Mouse (Mus musculus) midbrain, embryonic 16.5 days (tissue): ENCODE results near the gene Selp. TPM values are rescaled to one million over a fixed set of nuclear protein-coding genes. Genes with fewer than 3 reads are reported as not detected.

Experiments used
- ATAC-seq: fragments of 200-750 bp; cut with Nextera tagmentation; 2 replicates; pipeline ENCODE4 v1.8.0; 2017; ENCODE audit warnings: moderate TSS enrichment
- H3K27ac ChIP-seq: fragments of 300-500 bp; sonication (generic); 2 replicates; pipeline ENCODE4 v1.5.1; 2014; ENCODE audit warnings: mild to moderate bottlenecking, low read length, mixed read lengths
- H3K27me3 ChIP-seq: fragments of 300-500 bp; sonication (generic); 2 replicates; pipeline ENCODE4 v1.6.1; 2014; ENCODE audit warnings: low read depth, low read length, mixed read lengths; ENCODE audit not compliant: control insufficient read depth, insufficient read depth
- H3K36me3 ChIP-seq: fragments of 300-500 bp; sonication (generic); 2 replicates; pipeline ENCODE4 v1.6.1; 2014; ENCODE audit warnings: mild to moderate bottlenecking, low read length, moderate library complexity, mixed read lengths; ENCODE audit not compliant: control insufficient read depth, insufficient read depth
- H3K4me1 ChIP-seq: fragments of 300-500 bp; sonication (generic); 2 replicates; pipeline ENCODE4 v1.6.1; 2014; ENCODE audit warnings: mild to moderate bottlenecking, low read length, mixed read lengths; ENCODE audit not compliant: control insufficient read depth, insufficient read depth
- H3K4me2 ChIP-seq: fragments of 300-500 bp; sonication (generic); 2 replicates; pipeline ENCODE4 v1.6.1; 2014; ENCODE audit warnings: mild to moderate bottlenecking, low read length, mixed read lengths
- H3K4me3 ChIP-seq: fragments of 300-500 bp; sonication (generic); 2 replicates; pipeline ENCODE4 v1.5.1; 2014; ENCODE audit warnings: low read depth, mild to moderate bottlenecking, low read length, moderate library complexity, mixed read lengths
- H3K9ac ChIP-seq: fragments of 300-500 bp; sonication (generic); 2 replicates; pipeline ENCODE4 v1.6.1; 2014; ENCODE audit warnings: low read depth, low read length, mixed read lengths
- H3K9me3 ChIP-seq: fragments of 300-500 bp; sonication (generic); replicated peaks from 2 replicates; pipeline ENCODE4 v1.6.1; 2014; ENCODE audit warnings: mild to moderate bottlenecking, low read length, mixed read lengths; ENCODE audit not compliant: control insufficient read depth, poor library complexity, severe bottlenecking
- WGBS: fragments of 180-500 bp; shearing (Covaris S2); extraction: QIAGEN DNeasy Blood & Tissue Kit; methylation state at CpG from one replicate; pipeline ENCODE4 v1.1.7; 2014; 5-methylcytosine and 5-hydroxymethylcytosine counted together
- polyA plus RNA-seq: library from polyadenylated mRNA; unstranded; fragments of >200 nt; fragmentation: Nextera tagmentation; extraction: Ambion mirVana; gene quantifications from 2 replicates; pipeline ENCODE4 v1.2.1, GENCODE M21; 2015

Selp gene
- polyA plus RNA-seq, 1 experiment from 2014 or later: not detected

- H3K9ac ChIP-seq: no peak overlapping the region
- no peaks in the 10 kb centered on the region for H3K9me3 ChIP-seq
- no peaks in the 10 kb centered on the region for H3K4me1 ChIP-seq
- H3K36me3 ChIP-seq: no peaks in the 10 kb centered on the region
- H3K27me3 ChIP-seq: no peaks in the 10 kb centered on the region
- no peak overlapping the region for H3K4me2 ChIP-seq
- H3K27ac ChIP-seq: no peak overlapping the region
- no peak for ATAC-seq
- 91% methylated on average over 5 of the region's 5 CpGs for WGBS
- H3K4me3 ChIP-seq: no peak overlapping the region
Observed at GRCm38 (mm10) chr1:164152836-164153235, 37.8 kb downstream of the Selp start.

DNA sequence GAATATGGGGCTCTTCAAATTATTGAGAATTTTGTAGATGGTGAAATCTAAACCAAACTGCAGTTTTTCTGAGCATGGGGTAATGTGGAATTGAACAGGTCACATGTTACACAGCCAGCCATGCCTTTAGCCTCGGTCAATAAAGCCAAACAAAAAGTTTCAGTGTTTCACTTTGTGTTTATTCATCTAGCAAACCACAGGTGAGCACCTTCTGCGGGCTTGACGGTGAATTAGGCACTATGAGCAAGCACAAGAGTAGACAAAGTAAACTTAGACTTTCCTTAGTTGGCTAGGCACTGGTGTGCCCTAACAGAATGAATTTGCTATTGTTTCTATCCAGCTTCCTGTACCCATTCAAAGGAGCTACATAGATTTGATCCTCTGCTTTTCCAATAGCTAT is 39.9 kb downstream of the Selp start:
- Histone ChIP-seq H3K9ac (no peak overlapping the region), H3K36me3 (no peaks in the 10 kb centered on the region), H3K27ac (no peak overlapping the region), H3K4me2 (no peak overlapping the region), H3K4me3 (no peak overlapping the region), H3K4me1 (no peaks in the 10 kb centered on the region), H3K9me3 (no peaks in the 10 kb centered on the region), H3K27me3 (no peaks in the 10 kb centered on the region)
- WGBS: 81% methylated on average over 3 of the region's 3 CpGs
- ATAC-seq: no peak

DNA sequence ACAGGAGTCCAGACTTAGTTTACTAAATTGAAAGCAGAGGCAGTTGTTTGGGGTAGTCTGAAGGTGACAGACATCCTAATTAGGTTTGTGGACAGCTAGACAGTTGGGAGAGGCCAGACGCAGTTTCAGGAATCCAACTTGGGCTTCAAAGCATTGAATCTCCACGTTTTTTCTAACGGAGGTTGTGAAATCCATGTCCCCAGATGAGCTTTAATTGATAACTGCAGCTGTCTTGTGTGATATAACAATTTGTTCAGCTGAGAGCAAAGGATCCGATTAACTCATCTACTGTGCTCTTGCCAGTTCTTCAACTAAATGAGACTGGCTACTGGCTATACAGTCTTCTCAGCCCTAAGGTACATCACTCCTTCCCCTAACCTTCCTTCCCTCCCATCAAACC is 43.5 kb downstream of the Selp start:
- Histone ChIP-seq H3K9me3 (no peaks in the 10 kb centered on the region), H3K4me1 (no peaks in the 10 kb centered on the region), H3K36me3 (no peaks in the 10 kb centered on the region), H3K9ac (no peak overlapping the region), H3K27ac (no peak overlapping the region), H3K4me2 (no peak overlapping the region), H3K27me3 (no peaks in the 10 kb centered on the region), H3K4me3 (no peak overlapping the region)
- 78% methylated on average over 4 of the region's 4 CpGs for WGBS
- no peak for ATAC-seq

GRCm38 (mm10) chr1:164159781-164160180 is 44.7 kb downstream of the Selp start:
- Histone ChIP-seq H3K27ac (no peak overlapping the region), H3K4me1 (no peaks in the 10 kb centered on the region), H3K4me2 (no peak overlapping the region), H3K9me3 (no peaks in the 10 kb centered on the region), H3K27me3 (no peaks in the 10 kb centered on the region), H3K36me3 (no peaks in the 10 kb centered on the region), H3K9ac (no peak overlapping the region), H3K4me3 (no peak overlapping the region)
- ATAC-seq: no peak
- 88% methylated on average over 2 of the region's 2 CpGs for WGBS

DNA sequence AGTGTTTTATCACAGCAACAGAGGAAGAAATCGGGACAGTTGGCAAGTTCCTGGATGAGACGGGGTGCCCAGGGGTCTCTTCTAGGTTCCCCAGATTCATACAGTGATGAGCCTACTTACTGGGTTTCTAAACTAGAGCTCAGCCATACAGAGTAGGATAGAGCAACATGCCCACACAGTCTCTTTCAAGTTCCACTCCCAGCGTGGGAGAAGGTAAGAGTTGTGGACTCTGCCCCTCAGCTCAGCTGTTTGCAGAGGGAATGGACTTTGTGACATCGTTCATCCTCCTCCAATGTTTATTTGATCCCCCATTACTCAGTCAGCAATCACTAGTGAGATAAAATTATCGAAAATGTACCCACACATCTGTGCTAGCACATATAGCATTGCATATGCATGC is 47.7 kb downstream of the Selp start:
- no peaks in the 10 kb centered on the region for H3K9me3 ChIP-seq
- no peak overlapping the region for H3K4me3 ChIP-seq
- no peaks in the 10 kb centered on the region for H3K4me1 ChIP-seq
- no peaks in the 10 kb centered on the region for H3K27me3 ChIP-seq
- H3K36me3 ChIP-seq: no peaks in the 10 kb centered on the region
- no peak overlapping the region for H3K27ac ChIP-seq
- H3K4me2 ChIP-seq: no peak overlapping the region
- ATAC-seq: no peak
- H3K9ac ChIP-seq: no peak overlapping the region
- 85% methylated on average over 5 of the region's 5 CpGs for WGBS

- WGBS: 78% methylated on average over 4 of the region's 4 CpGs
Observed at GRCm38 (mm10) chr1:164168818-164169217, 53.8 kb downstream of the Selp start.

GRCm38 (mm10) chr1:164170434-164170833 is 55.4 kb downstream of the Selp start:
- H3K9me3 ChIP-seq: no peaks in the 10 kb centered on the region
- no peaks in the 10 kb centered on the region for H3K4me1 ChIP-seq
- ATAC-seq: no peak
- no peak overlapping the region for H3K4me2 ChIP-seq
- no peaks in the 10 kb centered on the region for H3K27me3 ChIP-seq
- H3K9ac ChIP-seq: no peak overlapping the region
- H3K27ac ChIP-seq: no peak overlapping the region
- no peak overlapping the region for H3K4me3 ChIP-seq
- H3K36me3 ChIP-seq: no peaks in the 10 kb centered on the region
- 93% methylated on average over 2 of the region's 2 CpGs for WGBS

More at GRCm38 (mm10) chr1:164168818-164169217, 53.8 kb downstream of the Selp start:
- Histone ChIP-seq H3K9ac (no peak overlapping the region), H3K4me2 (no peak overlapping the region), H3K27ac (no peak overlapping the region), H3K27me3 (no peaks in the 10 kb centered on the region), H3K36me3 (no peaks in the 10 kb centered on the region), H3K4me3 (no peak overlapping the region), H3K9me3 (no peaks in the 10 kb centered on the region), H3K4me1 (no peaks in the 10 kb centered on the region)
- ATAC-seq: no peak

GRCm38 (mm10) chr1:164173145-164173544 is 58.1 kb downstream of the Selp start:
- ATAC-seq: no peak
- H3K27me3 ChIP-seq: no peaks in the 10 kb centered on the region
- 83% methylated on average over 4 of the region's 4 CpGs for WGBS
- H3K9me3 ChIP-seq: no peaks in the 10 kb centered on the region
- H3K27ac ChIP-seq: no peak overlapping the region
- H3K36me3 ChIP-seq: no peaks in the 10 kb centered on the region
- no peak overlapping the region for H3K4me3 ChIP-seq
- no peaks in the 10 kb centered on the region for H3K4me1 ChIP-seq
- H3K4me2 ChIP-seq: no peak overlapping the region
- no peak overlapping the region for H3K9ac ChIP-seq

DNA sequence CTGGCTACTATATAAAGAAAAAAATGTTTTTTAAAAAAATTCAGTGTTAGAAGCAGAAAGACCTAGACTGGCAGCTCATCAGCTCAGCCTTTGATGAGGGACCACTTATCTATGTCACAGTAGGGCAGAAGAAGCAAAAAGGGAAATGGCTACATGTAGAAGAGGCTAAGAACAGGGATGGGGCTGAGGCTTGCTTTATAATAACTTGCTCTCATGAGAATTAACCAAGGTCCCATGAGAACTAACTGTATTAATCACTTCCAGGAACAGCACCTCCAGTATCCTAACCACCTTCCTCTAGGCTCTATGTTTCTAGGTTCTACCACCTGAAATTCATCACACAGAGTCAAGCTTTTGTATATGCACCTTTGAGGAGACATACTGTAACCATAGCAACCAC is 61.8 kb downstream of the Selp start:
- Histone ChIP-seq H3K27ac (no peak overlapping the region), H3K9me3 (no peaks in the 10 kb centered on the region), H3K4me1 (no peaks in the 10 kb centered on the region), H3K9ac (no peak overlapping the region), H3K4me3 (no peak overlapping the region), H3K27me3 (no peaks in the 10 kb centered on the region), H3K4me2 (no peak overlapping the region), H3K36me3 (no peaks in the 10 kb centered on the region)
- ATAC-seq: no peak

DNA sequence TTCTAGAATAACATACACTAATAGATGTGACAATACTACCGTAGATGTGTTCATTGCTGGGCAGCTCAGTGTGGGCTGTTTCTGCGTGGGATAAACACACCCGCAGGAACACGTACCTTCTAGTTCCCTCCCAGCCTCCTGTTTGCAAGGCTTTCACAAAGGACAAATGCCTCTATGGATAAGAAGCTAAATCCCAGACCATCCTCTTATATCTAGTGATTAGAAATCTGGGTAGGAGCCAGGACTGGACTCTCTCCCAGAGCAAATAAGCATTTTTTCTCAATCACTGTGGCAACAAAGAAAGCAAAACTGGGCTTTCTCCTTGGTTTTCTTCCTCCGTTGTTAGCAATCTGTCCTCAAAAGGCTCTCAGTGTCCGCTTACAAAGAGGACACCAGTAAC is 63.4 kb downstream of the Selp start:
- H3K27ac ChIP-seq: no peak overlapping the region
- no peak for ATAC-seq
- 59% methylated on average over 6 of the region's 6 CpGs for WGBS
- no peak overlapping the region for H3K4me2 ChIP-seq
- H3K36me3 ChIP-seq: no peaks in the 10 kb centered on the region
- no peaks in the 10 kb centered on the region for H3K4me1 ChIP-seq
- no peaks in the 10 kb centered on the region for H3K27me3 ChIP-seq
- H3K9ac ChIP-seq: no peak overlapping the region
- no peaks in the 10 kb centered on the region for H3K9me3 ChIP-seq
- no peak overlapping the region for H3K4me3 ChIP-seq
